Mouse (Mus musculus) stomach, embryonic 14.5 days (tissue): ENCODE data around the gene Acaa1b. TPM values are rescaled to one million over a fixed set of nuclear protein-coding genes. Genes with fewer than 3 reads are reported as not detected.

Source experiments
- ATAC-seq: fragments of 200-750 bp; cut with Nextera tagmentation; 2 replicates; pipeline ENCODE4 v1.8.0; 2017; ENCODE audit warnings: low read depth, moderate TSS enrichment; ENCODE audit not compliant: insufficient number of reproducible peaks, insufficient read depth, low FRiP score
- H3K27ac ChIP-seq: fragments of 300-500 bp; sonication (generic); 2 replicates; pipeline ENCODE4 v1.5.1; 2014; ENCODE audit warnings: mild to moderate bottlenecking, low read length, moderate library complexity, mixed read lengths
- H3K27me3 ChIP-seq: fragments of 300-500 bp; sonication (generic); 2 replicates; pipeline ENCODE4 v1.6.1; 2014; ENCODE audit warnings: low read length, control low read depth, mixed read lengths; ENCODE audit not compliant: control insufficient read depth, insufficient read depth
- H3K36me3 ChIP-seq: fragments of 300-500 bp; sonication (generic); 2 replicates; pipeline ENCODE4 v1.6.1; 2014; ENCODE audit warnings: mild to moderate bottlenecking, control low read depth, low read length, moderate library complexity, mixed read lengths; ENCODE audit not compliant: control insufficient read depth, insufficient read depth
- H3K4me1 ChIP-seq: fragments of 300-500 bp; sonication (generic); 2 replicates; pipeline ENCODE4 v1.6.1; 2014; ENCODE audit warnings: low read length, control low read depth, mixed read lengths; ENCODE audit not compliant: control insufficient read depth, insufficient read depth
- H3K4me2 ChIP-seq: fragments of 300-500 bp; sonication (generic); replicated peaks from 2 replicates; pipeline ENCODE4 v1.6.1; 2014; ENCODE audit warnings: low read depth, low read length, control low read depth
- H3K4me3 ChIP-seq: fragments of 300-500 bp; sonication (generic); 2 replicates; pipeline ENCODE4 v1.5.1; 2014; ENCODE audit warnings: low read depth, low read length, control low read depth
- H3K9ac ChIP-seq: fragments of 300-500 bp; sonication (generic); replicated peaks from 2 replicates; pipeline ENCODE4 v1.6.1; 2014; ENCODE audit warnings: low read depth, mild to moderate bottlenecking, control low read depth, low read length, moderate library complexity, mixed read lengths
- H3K9me3 ChIP-seq: fragments of 300-500 bp; sonication (generic); 2 replicates; pipeline ENCODE4 v1.6.1; 2016; ENCODE audit warnings: low read depth, low read length, control low read depth; ENCODE audit not compliant: control insufficient read depth
- WGBS: fragments of 180-500 bp; shearing (Covaris S2); extraction: QIAGEN DNeasy Blood & Tissue Kit; methylation state at CpG from one replicate; pipeline ENCODE4 v1.1.7; 2014; 5-methylcytosine and 5-hydroxymethylcytosine counted together
- polyA plus RNA-seq: library from polyadenylated mRNA; unstranded; fragments of >200 nt; fragmentation: Nextera tagmentation; extraction: Ambion mirVana; gene quantifications from 2 replicates; pipeline ENCODE4 v1.2.1, GENCODE M21; 2014

Acaa1b gene
- polyA plus RNA-seq, 1 experiment from 2014 or later = 0.91 TPM

DNA sequence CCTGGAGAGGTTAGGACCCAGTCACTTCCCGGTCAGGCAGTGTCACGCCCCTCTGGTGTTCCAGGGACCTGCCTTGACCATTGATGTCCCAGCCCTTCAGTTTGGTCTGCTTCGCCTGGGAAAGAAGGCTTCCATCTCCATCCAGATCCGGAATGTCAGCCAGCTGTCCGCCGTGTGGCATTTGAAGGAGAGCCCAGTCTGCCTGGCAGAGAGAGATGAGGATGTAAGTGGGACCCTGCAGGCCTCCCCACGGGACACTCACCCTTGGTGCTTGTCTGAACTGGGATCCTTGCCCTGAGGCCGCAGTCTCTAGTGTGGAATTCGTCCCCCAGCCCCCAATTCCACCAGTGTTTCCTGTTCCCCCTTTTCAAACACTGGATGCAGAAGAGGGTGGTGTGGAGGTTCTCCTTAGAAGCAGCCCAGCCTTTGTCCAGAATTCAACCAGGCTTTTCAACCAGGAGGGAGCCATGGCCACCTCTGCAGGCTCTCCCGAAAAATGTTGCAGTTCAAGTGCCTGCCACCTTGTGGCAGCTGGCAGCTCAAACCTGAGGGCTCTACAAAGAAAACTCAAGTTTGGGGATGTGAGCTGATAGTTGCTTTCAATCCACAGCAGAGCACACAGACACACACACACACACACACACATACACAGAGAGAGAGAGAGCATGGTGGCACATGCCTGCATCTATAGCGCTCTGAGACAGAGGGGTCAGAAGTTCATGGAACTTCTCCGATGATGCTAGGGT lies 28.3 kb downstream of the Acaa1b start:
- no peak overlapping the region for H3K4me3 ChIP-seq
- H3K36me3 ChIP-seq = no peaks in the 10 kb centered on the region
- no peak for ATAC-seq
- no peaks in the 10 kb centered on the region for H3K27me3 ChIP-seq
- no peaks in the 10 kb centered on the region for H3K9me3 ChIP-seq
- no peak overlapping the region for H3K9ac ChIP-seq
- H3K4me2 ChIP-seq = no peak overlapping the region
- H3K4me1 ChIP-seq = no peaks in the 10 kb centered on the region
- 76% methylated on average over 12 of the region's 12 CpGs for WGBS
- no peak overlapping the region for H3K27ac ChIP-seq

DNA sequence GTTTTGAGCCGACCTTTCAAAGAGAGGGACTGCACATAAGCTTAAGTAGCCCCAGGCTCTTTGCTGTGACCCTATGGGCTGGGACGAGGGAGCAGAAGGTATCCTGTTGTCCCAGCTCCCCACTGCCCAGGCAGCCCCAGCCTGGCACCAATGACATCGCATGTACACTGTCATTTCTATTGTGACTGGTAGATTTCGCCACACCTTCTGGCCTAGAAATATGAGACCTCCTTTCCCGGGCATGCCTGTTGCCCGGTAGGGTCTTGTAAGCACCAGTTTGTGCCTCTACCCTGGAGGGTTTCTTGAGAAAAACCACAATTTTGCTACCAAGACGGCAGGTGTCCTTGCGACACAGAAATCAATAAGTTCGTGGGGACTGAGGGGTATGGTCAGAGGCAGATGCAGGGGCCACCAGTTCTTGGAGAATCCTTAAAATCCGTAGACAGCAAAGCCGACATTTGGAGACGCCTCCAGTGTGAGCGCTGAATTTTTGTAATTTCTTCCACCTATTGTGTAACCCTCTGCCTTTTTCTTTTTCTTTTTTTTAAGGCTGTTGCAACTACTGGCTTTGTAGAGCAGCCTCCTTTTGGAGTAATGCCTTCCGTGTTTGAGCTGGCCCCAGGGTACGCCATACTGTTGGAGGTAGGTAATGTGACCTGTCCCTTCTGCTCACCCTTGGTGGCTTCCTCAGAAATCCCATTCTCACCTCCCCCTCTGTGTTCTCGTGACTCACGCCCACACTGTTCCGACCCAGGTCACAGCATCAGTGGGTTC lies 34.1 kb downstream of the Acaa1b start:
- no peaks in the 10 kb centered on the region for H3K4me1 ChIP-seq
- no peaks in the 10 kb centered on the region for H3K36me3 ChIP-seq
- no peaks in the 10 kb centered on the region for H3K9me3 ChIP-seq
- no peak overlapping the region for H3K4me3 ChIP-seq
- no peak overlapping the region for H3K4me2 ChIP-seq
- H3K27me3 ChIP-seq = no peaks in the 10 kb centered on the region
- H3K27ac ChIP-seq = no peak overlapping the region
- ATAC-seq = no peak
- WGBS = 82% methylated on average over 18 of the region's 18 CpGs
- no peak overlapping the region for H3K9ac ChIP-seq

DNA sequence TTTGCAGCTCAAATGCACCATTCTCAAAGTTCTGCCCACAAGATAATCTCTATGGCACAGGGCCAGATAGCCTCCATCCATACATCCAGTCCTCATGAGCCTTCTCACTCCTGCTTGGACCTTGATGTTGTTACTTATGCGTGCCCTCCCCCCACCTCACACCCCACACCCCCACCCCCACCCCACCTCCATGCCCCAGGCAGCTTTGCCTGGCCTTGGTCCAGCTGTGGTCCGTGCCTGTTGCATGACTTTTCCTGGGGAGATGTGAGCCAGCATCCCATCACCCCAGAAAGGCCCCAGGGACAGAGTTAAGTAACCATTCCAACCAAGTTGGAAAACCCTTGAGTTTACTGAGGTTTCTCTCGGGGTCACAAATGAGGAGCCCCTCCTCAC lies 36.7 kb downstream of the Acaa1b start:
- H3K36me3 ChIP-seq = no peaks in the 10 kb centered on the region
- no peak for ATAC-seq
- no peak overlapping the region for H3K9ac ChIP-seq
- H3K4me1 ChIP-seq = no peaks in the 10 kb centered on the region
- 54% methylated on average over 3 of the region's 3 CpGs for WGBS
- no peaks in the 10 kb centered on the region for H3K27me3 ChIP-seq
- H3K4me3 ChIP-seq = no peak overlapping the region
- H3K27ac ChIP-seq = no peak overlapping the region
- no peaks in the 10 kb centered on the region for H3K9me3 ChIP-seq
- H3K4me2 ChIP-seq = no peak overlapping the region

DNA sequence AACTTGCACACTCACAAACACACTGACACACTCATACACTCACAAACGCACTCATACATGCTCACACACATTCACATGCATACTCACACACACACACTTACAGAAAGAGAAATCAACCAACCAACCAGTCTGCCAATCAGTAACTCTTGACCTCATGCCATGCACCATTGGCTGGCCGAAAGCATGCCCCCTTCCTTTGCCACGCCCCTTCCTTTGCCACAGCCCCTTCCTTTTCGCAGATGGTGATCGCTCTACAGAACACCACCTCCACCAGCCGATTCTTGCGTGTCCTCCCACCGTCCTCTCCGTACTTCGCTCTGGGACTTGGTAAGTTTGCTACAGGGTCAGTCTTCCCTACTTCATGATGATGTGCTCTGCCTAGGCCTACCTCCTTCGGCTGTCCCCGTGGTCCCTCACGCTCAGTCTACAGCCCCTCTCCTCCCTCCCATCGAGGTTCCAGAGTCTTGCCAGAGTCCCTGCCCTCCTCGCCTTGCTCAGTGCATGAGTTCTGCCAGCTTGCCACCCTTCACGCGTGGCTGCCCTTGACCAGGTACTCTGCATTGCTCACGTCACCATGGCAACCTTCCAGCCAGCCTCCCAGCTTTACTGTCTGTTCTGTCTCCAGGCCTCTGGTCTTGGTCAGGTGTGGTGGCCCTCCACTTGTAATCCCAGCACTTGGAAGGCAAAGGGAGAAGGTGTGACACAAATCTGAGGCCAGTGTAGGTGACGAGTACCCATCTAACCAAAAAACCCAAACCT lies 37.3 kb downstream of the Acaa1b start:
- H3K27me3 ChIP-seq = no peaks in the 10 kb centered on the region
- no peak for ATAC-seq
- H3K4me3 ChIP-seq = no peak overlapping the region
- no peak overlapping the region for H3K4me2 ChIP-seq
- WGBS = 91% methylated on average over 19 of the region's 19 CpGs
- H3K9ac ChIP-seq = no peak overlapping the region
- no peaks in the 10 kb centered on the region for H3K36me3 ChIP-seq
- H3K9me3 ChIP-seq = no peaks in the 10 kb centered on the region
- no peaks in the 10 kb centered on the region for H3K4me1 ChIP-seq
- no peak overlapping the region for H3K27ac ChIP-seq

DNA sequence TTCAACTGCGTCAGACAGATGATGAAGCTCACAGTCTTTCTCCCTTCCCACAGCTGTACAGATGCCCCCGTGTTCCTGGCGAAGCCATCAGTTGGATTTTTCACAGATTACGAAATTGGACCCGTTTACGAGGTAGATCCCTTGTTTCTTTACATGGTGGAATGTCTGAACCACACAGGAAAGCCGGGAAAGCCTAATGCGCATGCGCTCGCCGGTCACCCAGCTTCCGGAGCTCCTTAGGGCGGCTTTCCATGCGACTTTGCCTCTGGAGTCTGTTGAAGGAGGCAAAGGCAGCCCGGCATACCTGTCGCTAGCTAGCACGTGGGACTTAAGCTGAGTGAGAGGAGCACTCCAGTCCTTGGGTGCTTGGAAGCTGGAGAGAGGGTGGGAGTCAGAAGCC lies 42.0 kb downstream of the Acaa1b start:
- Histone ChIP-seq H3K9ac (no peak overlapping the region), H3K36me3 (no peaks in the 10 kb centered on the region), H3K27me3 (no peaks in the 10 kb centered on the region), H3K27ac (no peak overlapping the region), H3K4me2 (no peak overlapping the region), H3K9me3 (no peaks in the 10 kb centered on the region), H3K4me1 (peaks cover 8% of the 10 kb centered on the region; the same call in 1 of the 2 replicates), H3K4me3 (no peak overlapping the region)
- WGBS = 85% methylated on average over 17 of the region's 17 CpGs
- ATAC-seq = no peak

DNA sequence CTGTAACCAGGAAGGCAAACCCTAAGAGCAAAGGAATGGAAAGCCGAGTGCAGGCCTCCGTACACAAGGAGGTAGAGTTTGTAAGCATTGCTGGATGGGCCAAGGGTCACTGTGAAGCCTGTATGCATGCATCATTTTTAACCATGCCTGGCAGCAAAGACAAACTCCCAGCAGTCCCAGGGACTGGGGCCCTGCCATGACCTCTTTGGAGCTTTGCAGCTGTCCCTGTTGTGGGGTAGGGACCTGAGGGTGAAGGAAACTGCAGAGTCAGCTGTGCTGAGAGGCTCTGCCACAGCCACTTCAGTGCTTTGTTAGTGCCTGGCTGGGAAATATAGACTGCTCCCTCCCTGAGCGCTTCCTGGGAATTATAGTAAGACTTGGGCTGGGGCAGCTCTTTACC lies 46.3 kb downstream of the Acaa1b start:
- Histone ChIP-seq H3K36me3 (no peaks in the 10 kb centered on the region), H3K9me3 (no peaks in the 10 kb centered on the region), H3K4me2 (no peak overlapping the region), H3K9ac (no peak overlapping the region), H3K27ac (no peak overlapping the region; the same call in 1 of the 2 replicates), H3K4me1 (peaks cover 13% of the 10 kb centered on the region; the same call in 1 of the 2 replicates), H3K4me3 (no peak overlapping the region), H3K27me3 (no peaks in the 10 kb centered on the region)
- ATAC-seq = 0 out of 2 replicates have a peak, but pooled peaks have one; percentile 14
- WGBS = 35% methylated on average over 3 of the region's 3 CpGs

DNA sequence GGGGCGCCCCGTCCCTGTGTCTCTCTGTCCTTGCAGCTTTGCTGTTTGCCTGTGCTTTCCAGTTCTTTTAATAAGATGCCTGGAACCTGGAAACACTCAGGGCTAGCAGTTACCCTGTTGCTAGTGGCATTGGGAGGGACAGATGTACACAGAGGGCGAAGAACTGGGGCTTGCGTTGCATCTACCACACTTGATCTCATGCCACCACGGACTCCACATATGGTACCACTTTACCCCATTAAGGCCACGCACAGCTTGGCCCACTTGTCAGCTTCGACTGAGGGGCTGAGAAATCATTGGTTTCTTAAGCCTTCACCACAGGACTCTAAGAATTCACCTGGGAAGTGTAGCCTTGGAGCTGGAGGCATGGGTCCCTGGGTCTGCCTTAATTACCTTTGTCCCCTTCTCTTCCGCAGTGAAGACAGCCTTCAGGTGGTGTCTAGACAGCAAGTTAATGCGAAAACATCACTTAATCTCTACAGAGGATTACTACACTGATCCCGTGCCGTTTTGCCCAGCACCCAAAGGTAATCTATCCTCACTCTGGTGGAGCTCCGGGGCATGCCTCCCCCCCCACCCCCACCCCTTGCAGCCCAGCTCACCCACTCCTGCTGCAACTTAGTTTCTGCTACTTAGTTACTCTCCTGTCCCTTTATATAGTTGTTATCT lies 47.1 kb downstream of the Acaa1b start:
- H3K9me3 ChIP-seq = no peaks in the 10 kb centered on the region
- H3K4me1 ChIP-seq = peaks cover 13% of the 10 kb centered on the region; the same call in 1 of the 2 replicates
- no peaks in the 10 kb centered on the region for H3K27me3 ChIP-seq
- H3K4me3 ChIP-seq = no peak overlapping the region
- H3K36me3 ChIP-seq = no peaks in the 10 kb centered on the region
- 55% methylated on average over 12 of the region's 12 CpGs for WGBS
- no peak overlapping the region for H3K27ac ChIP-seq
- no peak overlapping the region for H3K4me2 ChIP-seq
- H3K9ac ChIP-seq = no peak overlapping the region
- ATAC-seq = no peak

DNA sequence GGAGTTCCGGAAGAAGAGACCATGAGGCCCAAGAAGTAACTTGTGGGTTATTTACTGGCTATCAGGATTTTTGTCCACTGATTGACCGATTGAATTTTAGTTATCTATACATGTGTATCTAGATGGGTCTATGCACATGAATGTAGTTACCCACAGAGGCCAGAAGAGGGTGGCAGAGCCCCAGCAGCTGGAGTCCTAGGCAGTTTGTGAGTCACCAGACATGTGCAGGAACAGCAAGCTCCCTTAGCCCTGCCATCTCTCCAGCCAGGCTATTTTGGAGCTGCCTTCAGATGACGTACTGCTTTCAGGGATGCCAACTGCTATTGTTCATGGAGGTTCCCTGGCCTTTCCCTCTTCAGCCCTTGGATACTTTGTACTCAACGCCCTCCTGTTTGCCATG lies 49.3 kb downstream of the Acaa1b start:
- Histone ChIP-seq H3K4me2 (no peak overlapping the region), H3K9me3 (no peaks in the 10 kb centered on the region), H3K9ac (no peak overlapping the region), H3K36me3 (no peaks in the 10 kb centered on the region), H3K27ac (no peak overlapping the region), H3K4me1 (peaks cover 13% of the 10 kb centered on the region; the same call in 1 of the 2 replicates), H3K4me3 (no peak overlapping the region), H3K27me3 (no peaks in the 10 kb centered on the region)
- ATAC-seq = no peak
- WGBS = 86% methylated on average over 4 of the region's 4 CpGs
